Mouse (Mus musculus) heart, adult 2 months (tissue): Measurements from ENCODE around the gene Tmprss3.

ENCODE experiments used
- CTCF ChIP-seq: fragments of 200-600 bp; IDR thresholded peaks from 2 replicates; pipeline ENCODE4 v1.8.1; 2022; ENCODE audit warnings: antibody characterized with exemption, mild to moderate bottlenecking, moderate library complexity
- EP300 ChIP-seq: fragments of 200-500 bp; IDR thresholded peaks from 2 replicates; pipeline ENCODE4 v1.6.1; 2011; ENCODE audit warnings: low read depth, low read length, control low read depth; ENCODE audit not compliant: insufficient read depth
- POLR2A ChIP-seq: fragments of 200-500 bp; IDR thresholded peaks from 2 replicates; pipeline ENCODE4 v1.6.1; 2011; ENCODE audit warnings: mild to moderate bottlenecking, low read depth, low read length, control low read depth; ENCODE audit not compliant: insufficient read depth

GRCm38 (mm10) chr17:31210299-31210698, 11.5 kb upstream of the Tmprss3 start:
- TF ChIP-seq POLR2A (no peak), EP300 (no peak), CTCF (no peak)
